Mouse (Mus musculus): ENCODE measurements around the gene Pdia4.
"Not testable (repeated sequence)": the region's sequence is repeated elsewhere in the genome, so short reads cannot be mapped to it uniquely, and the experiment has no call there.

The Pdia4 gene

DNA sequence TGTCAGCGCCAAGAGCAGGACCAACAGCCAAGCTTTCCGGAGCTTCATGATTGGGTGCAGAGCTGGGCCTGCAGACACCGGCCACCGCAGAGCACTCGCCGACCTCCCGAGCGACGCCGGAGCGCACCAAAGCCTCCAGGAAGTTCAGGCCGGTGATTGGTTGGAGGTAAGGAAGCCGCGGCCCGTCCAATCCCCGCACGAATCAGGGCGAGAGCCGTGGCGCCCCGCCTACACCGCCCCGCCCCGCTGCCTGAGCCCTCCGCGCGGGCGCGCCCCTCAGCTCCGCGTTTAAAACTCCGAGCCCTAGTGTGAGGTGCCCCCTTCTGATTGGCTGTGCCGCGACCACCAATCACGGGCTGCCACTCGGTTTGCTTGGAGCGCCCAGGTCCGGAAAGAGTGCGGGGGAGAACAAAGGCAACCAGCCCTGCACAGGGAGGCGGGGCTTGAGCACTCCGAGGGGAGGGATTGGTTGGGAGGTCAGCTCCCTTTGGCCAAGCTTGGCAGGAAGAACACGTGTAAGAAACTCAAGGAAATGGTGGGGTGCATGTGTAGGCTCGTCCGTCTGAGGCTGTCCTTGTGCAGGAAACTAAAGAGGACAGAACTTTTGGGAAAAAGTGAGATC is at the start of gene Pdia4:
Gene Pdia4, minus strand, starts transcription at position 174 of the 622 bp plus-strand sequence.
- H3K27me3 ChIP-seq (ENCODE audit: insufficient read depth, low read length), result no peaks in the 10 kb centered on the region
- TF ChIP-seq NANOG (IDR thresholded peaks at IDR 0.05; ENCODE audit: borderline replicate concordance, low read length) (no peak), POU5F1 (IDR thresholded peaks at IDR 0.05; ENCODE audit: borderline replicate concordance, low read length) (no peak), CTCF (conservative IDR thresholded peaks at IDR 0.05; ENCODE audit: low read length) (no peak)
- peak within 1 kb of the TSS; percentile 97 for H3K4me3 ChIP-seq (replicated peaks; ENCODE audit: low read length)
- peaks cover 60% of the 10 kb centered on the region for H3K4me1 ChIP-seq (replicated peaks; ENCODE audit: low read depth, low read length)
- H3K9me3 ChIP-seq (ENCODE audit: low read length), result no peaks in the 10 kb centered on the region
- peaks cover 28% of the 10 kb centered on the region for H3K36me3 ChIP-seq (ENCODE audit: insufficient read depth, low read length)

DNA sequence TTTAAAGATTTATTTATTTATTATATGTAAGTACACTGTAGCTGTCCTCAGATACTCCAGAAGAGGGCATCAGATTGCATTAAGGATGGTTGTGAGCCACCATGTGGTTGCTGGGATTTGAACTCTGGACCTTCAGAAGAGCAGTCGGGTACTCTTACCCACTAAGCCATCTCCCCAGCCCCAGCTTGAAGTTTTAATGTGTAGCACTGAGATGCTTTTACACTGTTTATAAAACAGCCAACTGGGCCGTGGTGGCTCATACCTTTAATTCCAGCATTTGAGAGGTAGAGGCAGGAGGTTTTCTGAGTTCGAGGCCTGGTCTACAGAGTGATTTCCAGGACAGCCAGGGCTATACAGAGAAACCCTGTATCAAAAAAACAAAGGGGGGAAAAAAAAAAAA is 44.5 kb upstream of the Pdia4 start:
- not testable (repeated sequence) for H3K4me1 ChIP-seq (replicated peaks; ENCODE audit: low read depth, low read length); H3K9me3 ChIP-seq (ENCODE audit: low read length); H3K27me3 ChIP-seq (ENCODE audit: insufficient read depth, low read length); H3K4me3 ChIP-seq (replicated peaks; ENCODE audit: low read length)
- peaks cover 21% of the 10 kb centered on the region for H3K36me3 ChIP-seq (ENCODE audit: insufficient read depth, low read length)

DNA sequence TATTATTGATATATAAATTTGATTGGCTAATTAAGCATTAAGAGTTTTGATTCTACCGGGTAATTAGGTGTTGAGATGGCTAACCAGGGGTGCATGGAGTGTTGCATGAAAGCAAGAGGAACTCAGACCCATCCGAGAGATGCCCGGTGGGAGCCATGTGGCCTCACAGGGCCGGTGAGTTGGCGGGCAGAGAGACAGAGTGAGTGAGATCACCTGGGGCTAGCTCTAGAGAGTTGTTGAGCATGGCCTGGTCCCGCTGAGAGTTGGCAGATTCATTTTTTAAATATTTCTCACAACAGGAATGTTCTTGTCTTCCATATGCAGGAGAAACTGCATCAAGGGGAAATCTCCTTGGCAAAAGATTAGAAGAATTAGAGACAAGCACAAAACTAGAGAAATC is 44.0 kb upstream of the Pdia4 start:
- peaks cover 21% of the 10 kb centered on the region for H3K36me3 ChIP-seq (ENCODE audit: insufficient read depth, low read length)
- TF ChIP-seq CTCF (conservative IDR thresholded peaks at IDR 0.05; ENCODE audit: low read length) (no peak), POU5F1 (IDR thresholded peaks at IDR 0.05; ENCODE audit: borderline replicate concordance, low read length) (no peak), NANOG (IDR thresholded peaks at IDR 0.05; ENCODE audit: borderline replicate concordance, low read length) (no peak)
- no peak overlapping the region for H3K4me3 ChIP-seq (replicated peaks; ENCODE audit: low read length)
- H3K4me1 ChIP-seq (replicated peaks; ENCODE audit: low read depth, low read length), result no peaks in the 10 kb centered on the region
- H3K9me3 ChIP-seq (ENCODE audit: low read length), result peaks cover 5% of the 10 kb centered on the region
- no peaks in the 10 kb centered on the region for H3K27me3 ChIP-seq (ENCODE audit: insufficient read depth, low read length)

GRCm38 (mm10) chr6:47845779-47846178 is 32.5 kb upstream of the Pdia4 start:
- Histone ChIP-seq H3K4me3 (replicated peaks; ENCODE audit: low read length) (no peak overlapping the region), H3K27me3 (ENCODE audit: insufficient read depth, low read length) (no peaks in the 10 kb centered on the region), H3K9me3 (ENCODE audit: low read length) (no peaks in the 10 kb centered on the region), H3K36me3 (ENCODE audit: insufficient read depth, low read length) (no peaks in the 10 kb centered on the region), H3K4me1 (replicated peaks; ENCODE audit: low read depth, low read length) (peaks cover 4% of the 10 kb centered on the region; the same call in 1 of the 2 replicates)
- TF ChIP-seq NANOG (IDR thresholded peaks at IDR 0.05; ENCODE audit: borderline replicate concordance, low read length) (no peak), POU5F1 (IDR thresholded peaks at IDR 0.05; ENCODE audit: borderline replicate concordance, low read length) (no peak), CTCF (conservative IDR thresholded peaks at IDR 0.05; ENCODE audit: low read length) (no peak)

DNA sequence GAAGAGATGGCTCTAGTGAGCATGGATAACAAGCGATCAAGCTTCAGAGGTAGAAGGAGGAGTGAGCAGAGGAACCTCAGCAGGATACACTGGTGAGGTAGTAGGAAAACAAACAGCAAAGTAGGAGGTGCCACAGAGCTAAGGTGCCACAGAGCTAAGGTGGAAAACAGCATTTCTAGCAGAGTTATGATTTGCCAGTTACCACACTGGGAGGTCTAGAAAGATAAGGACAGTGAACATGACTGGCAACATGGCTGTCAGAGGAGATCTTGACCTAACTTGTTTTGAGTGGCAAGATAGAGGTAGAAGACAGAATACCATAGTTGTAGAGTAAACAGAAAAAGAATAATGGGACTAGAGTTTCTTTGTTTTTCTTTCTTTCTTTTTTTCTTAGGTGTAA is 29.1 kb upstream of the Pdia4 start:
- no peak for TF ChIP-seq NANOG (IDR thresholded peaks at IDR 0.05; ENCODE audit: borderline replicate concordance, low read length)
- TF ChIP-seq CTCF (conservative IDR thresholded peaks at IDR 0.05; ENCODE audit: low read length), result no peak
- TF ChIP-seq POU5F1 (IDR thresholded peaks at IDR 0.05; ENCODE audit: borderline replicate concordance, low read length), result no peak
- Histone ChIP-seq H3K27me3 (ENCODE audit: insufficient read depth, low read length) (peaks cover 7% of the 10 kb centered on the region; the same call in 1 of the 2 replicates), H3K36me3 (ENCODE audit: insufficient read depth, low read length) (no peaks in the 10 kb centered on the region), H3K4me3 (replicated peaks; ENCODE audit: low read length) (no peak overlapping the region), H3K4me1 (replicated peaks; ENCODE audit: low read depth, low read length) (peaks cover 4% of the 10 kb centered on the region; the same call in 1 of the 2 replicates), H3K9me3 (ENCODE audit: low read length) (no peaks in the 10 kb centered on the region)

DNA sequence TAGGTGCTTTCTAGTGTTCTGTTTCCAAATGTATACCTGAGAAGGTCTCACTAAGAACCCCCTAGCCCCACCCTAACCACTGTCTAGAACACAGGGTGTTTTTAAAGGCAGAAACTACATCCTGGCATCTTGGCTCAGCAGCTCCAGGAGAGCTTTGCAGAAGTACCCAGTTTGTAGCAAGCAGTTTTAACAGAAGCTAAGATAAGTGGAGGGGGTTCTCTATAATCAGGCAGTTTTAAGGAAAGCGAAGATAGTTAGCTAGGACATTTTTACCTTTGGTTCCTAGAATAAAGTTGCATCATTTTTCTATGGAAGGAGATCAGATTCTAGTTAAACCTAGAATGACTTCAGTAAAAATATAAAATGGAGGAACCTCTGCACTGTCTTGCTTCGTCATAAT is 28.6 kb upstream of the Pdia4 start:
- H3K27me3 ChIP-seq (ENCODE audit: insufficient read depth, low read length), result peaks cover 7% of the 10 kb centered on the region; the same call in 1 of the 2 replicates
- H3K4me3 ChIP-seq (replicated peaks; ENCODE audit: low read length), result no peak overlapping the region
- no peak for TF ChIP-seq NANOG (IDR thresholded peaks at IDR 0.05; ENCODE audit: borderline replicate concordance, low read length)
- TF ChIP-seq CTCF (conservative IDR thresholded peaks at IDR 0.05; ENCODE audit: low read length), result no peak
- TF ChIP-seq POU5F1 (IDR thresholded peaks at IDR 0.05; ENCODE audit: borderline replicate concordance, low read length), result no peak
- H3K9me3 ChIP-seq (ENCODE audit: low read length), result no peaks in the 10 kb centered on the region
- H3K36me3 ChIP-seq (ENCODE audit: insufficient read depth, low read length), result no peaks in the 10 kb centered on the region
- peaks cover 4% of the 10 kb centered on the region; the same call in 1 of the 2 replicates for H3K4me1 ChIP-seq (replicated peaks; ENCODE audit: low read depth, low read length)

DNA sequence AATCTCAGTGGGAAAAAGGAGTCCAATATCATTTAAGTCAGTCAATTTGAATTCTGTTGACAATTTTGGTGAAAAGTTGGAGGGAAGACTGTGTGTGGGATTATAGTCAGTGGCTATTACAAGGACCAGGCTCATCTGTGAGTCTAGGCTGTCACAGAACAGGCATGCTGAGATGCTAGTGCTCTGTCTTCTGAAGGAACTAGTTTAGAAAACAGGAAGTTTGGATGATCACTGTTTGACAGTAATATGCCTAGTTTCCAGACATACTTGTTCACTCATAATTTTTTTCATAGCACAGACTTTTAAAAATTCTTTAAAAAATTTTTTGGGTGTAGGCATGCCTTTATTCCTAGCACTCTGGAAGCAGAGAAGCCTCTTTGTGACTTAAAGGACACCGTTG is 27.8 kb upstream of the Pdia4 start:
- H3K9me3 ChIP-seq (ENCODE audit: low read length), result no peaks in the 10 kb centered on the region
- peaks cover 11% of the 10 kb centered on the region; the same call in 1 of the 2 replicates for H3K27me3 ChIP-seq (ENCODE audit: insufficient read depth, low read length)
- TF ChIP-seq NANOG (IDR thresholded peaks at IDR 0.05; ENCODE audit: borderline replicate concordance, low read length) (no peak), POU5F1 (IDR thresholded peaks at IDR 0.05; ENCODE audit: borderline replicate concordance, low read length) (no peak), CTCF (conservative IDR thresholded peaks at IDR 0.05; ENCODE audit: low read length) (no peak)
- peaks cover 9% of the 10 kb centered on the region for H3K4me1 ChIP-seq (replicated peaks; ENCODE audit: low read depth, low read length)
- H3K4me3 ChIP-seq (replicated peaks; ENCODE audit: low read length), result no peak overlapping the region
- no peaks in the 10 kb centered on the region for H3K36me3 ChIP-seq (ENCODE audit: insufficient read depth, low read length)

DNA sequence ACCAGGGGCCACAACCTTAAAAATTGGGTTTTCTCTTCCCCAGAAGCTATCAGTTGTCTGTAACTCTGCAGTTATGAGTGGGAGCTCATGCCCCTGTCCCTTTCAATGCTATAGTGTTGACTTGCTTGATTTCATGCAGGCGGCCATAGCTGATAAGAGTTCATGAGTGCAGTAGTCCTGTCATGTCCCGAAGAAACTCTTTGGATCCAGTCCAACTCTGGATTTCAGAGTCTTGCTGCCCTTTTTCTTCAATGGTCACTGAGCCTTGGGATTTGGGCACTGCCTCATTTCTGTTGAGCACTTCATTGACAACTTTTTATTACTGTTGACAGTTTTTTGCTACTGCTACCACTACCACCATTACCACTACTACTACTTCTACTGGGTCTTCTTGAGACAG is 24.4 kb upstream of the Pdia4 start:
- Histone ChIP-seq H3K4me1 (replicated peaks; ENCODE audit: low read depth, low read length) (peaks cover 7% of the 10 kb centered on the region), H3K27me3 (ENCODE audit: insufficient read depth, low read length) (peaks cover 16% of the 10 kb centered on the region; the same call in 1 of the 2 replicates), H3K36me3 (ENCODE audit: insufficient read depth, low read length) (no peaks in the 10 kb centered on the region), H3K4me3 (replicated peaks; ENCODE audit: low read length) (no peak overlapping the region), H3K9me3 (ENCODE audit: low read length) (no peaks in the 10 kb centered on the region)
- TF ChIP-seq CTCF (conservative IDR thresholded peaks at IDR 0.05; ENCODE audit: low read length), result no peak
- no peak for TF ChIP-seq POU5F1 (IDR thresholded peaks at IDR 0.05; ENCODE audit: borderline replicate concordance, low read length)
- TF ChIP-seq NANOG (IDR thresholded peaks at IDR 0.05; ENCODE audit: borderline replicate concordance, low read length), result no peak

GRCm38 (mm10) chr6:47835984-47836521 is 22.8 kb upstream of the Pdia4 start:
- no peaks in the 10 kb centered on the region for H3K36me3 ChIP-seq (ENCODE audit: insufficient read depth, low read length)
- TF ChIP-seq NANOG (IDR thresholded peaks at IDR 0.05; ENCODE audit: borderline replicate concordance, low read length) (no peak), POU5F1 (IDR thresholded peaks at IDR 0.05; ENCODE audit: borderline replicate concordance, low read length) (no peak), CTCF (conservative IDR thresholded peaks at IDR 0.05; ENCODE audit: low read length) (no peak)
- H3K9me3 ChIP-seq (ENCODE audit: low read length), result no peaks in the 10 kb centered on the region
- H3K27me3 ChIP-seq (ENCODE audit: insufficient read depth, low read length), result peaks cover 19% of the 10 kb centered on the region; the same call in 1 of the 2 replicates
- H3K4me3 ChIP-seq (replicated peaks; ENCODE audit: low read length), result peak overlapping the region; percentile 97
- H3K4me1 ChIP-seq (replicated peaks; ENCODE audit: low read depth, low read length), result peaks cover 7% of the 10 kb centered on the region

All from E14TG2a.4 (cell line).